Mouse (Mus musculus) MEL (cell line): ENCODE results near the gene Zzz3. TPM values are rescaled to one million over a fixed set of nuclear protein-coding genes. Genes with fewer than 3 reads are reported as not detected.

Source experiments
- DNase-seq: peaks from one replicate; pipeline ENCODE4 v3.0.0; 2011; ENCODE audit warnings: low read depth, low spot score
- H3K27ac ChIP-seq: 2 replicates; pipeline ENCODE4 v1.5.1; 2012; ENCODE audit warnings: low read depth, mild to moderate bottlenecking, control low read depth, low read length, moderate library complexity; ENCODE audit not compliant: control insufficient read depth
- H3K27me3 ChIP-seq, 2 experiments: fragments of 150-350 bp in 1 of 2; sonication (generic) in 1 of 2; 2 replicates each; pipeline ENCODE4 v1.6.1; 2012; ENCODE audit warnings: low read length in 2 of 2, mild to moderate bottlenecking in 2 of 2, improper control_type of control experiment in 1 of 2, moderate library complexity in 1 of 2; ENCODE audit not compliant: insufficient read depth in 2 of 2, control insufficient read depth in 1 of 2
- H3K36me3 ChIP-seq, 2 experiments: 2 replicates each; pipeline ENCODE4 v1.6.1; 2012 to 2014; ENCODE audit warnings: low read length in 2 of 2, improper control_type of control experiment in 1 of 2, inconsistent platforms in 1 of 2, mild to moderate bottlenecking in 1 of 2; ENCODE audit not compliant: insufficient read depth in 2 of 2, control insufficient read depth in 1 of 2
- H3K4me1 ChIP-seq, 2 experiments: fragments of 150-350 bp in 1 of 2; sonication (generic) in 1 of 2; 2 replicates each; pipeline ENCODE4 v1.6.1; 2012; ENCODE audit warnings: low read length in 2 of 2, improper control_type of control experiment in 1 of 2, mild to moderate bottlenecking in 1 of 2; ENCODE audit not compliant: insufficient read depth in 2 of 2, control insufficient read depth in 1 of 2
- H3K4me3 ChIP-seq, 2 experiments: fragments of 150-350 bp in 1 of 2; sonication (generic) in 1 of 2; 2 replicates each; pipeline ENCODE4 v1.5.1; 2012; ENCODE audit warnings: low read depth in 2 of 2, low read length in 2 of 2, mild to moderate bottlenecking in 2 of 2, moderate library complexity in 2 of 2, control low read depth in 1 of 2, improper control_type of control experiment in 1 of 2; ENCODE audit not compliant: control insufficient read depth in 1 of 2, insufficient read depth in 1 of 2
- H3K79me2 ChIP-seq: 2 replicates; pipeline ENCODE4 v1.6.1; 2012; ENCODE audit warnings: mild to moderate bottlenecking, low read length, moderate library complexity; ENCODE audit not compliant: control insufficient read depth, poor library complexity, insufficient read depth
- H3K9ac ChIP-seq: 2 replicates; pipeline ENCODE4 v1.6.1; 2012; ENCODE audit warnings: low read depth, mild to moderate bottlenecking, control low read depth, low read length, moderate library complexity; ENCODE audit not compliant: control insufficient read depth, poor library complexity, severe bottlenecking
- H3K9me3 ChIP-seq: fragments of 150-350 bp; sonication (generic); replicated peaks from 2 replicates; pipeline ENCODE4 v1.6.1; 2012; ENCODE audit warnings: mild to moderate bottlenecking, low read length, improper control_type of control experiment, moderate library complexity; ENCODE audit not compliant: insufficient read depth
- BHLHE40 ChIP-seq: IDR thresholded peaks from 2 replicates; pipeline ENCODE4 v1.6.1; 2012; ENCODE audit warnings: low read depth, mild to moderate bottlenecking, inconsistent platforms, low read length, improper control_type of control experiment, borderline replicate concordance
- CHD1 ChIP-seq: IDR thresholded peaks from 2 replicates; pipeline ENCODE4 v1.6.1; 2012; ENCODE audit warnings: low read depth, mild to moderate bottlenecking, inconsistent platforms, low read length, improper control_type of control experiment
- CTCF ChIP-seq, 3 experiments: IDR thresholded peaks in 2 of 3; conservative IDR thresholded peaks in 1 of 3; 2 replicates each; pipeline ENCODE4 v1.5.1; 2011 to 2012; ENCODE audit warnings: low read length in 3 of 3, low read depth in 2 of 3, mild to moderate bottlenecking in 2 of 3, improper control_type of control experiment in 1 of 3, inconsistent platforms in 1 of 3, mixed read lengths in 1 of 3, moderate library complexity in 1 of 3; ENCODE audit not compliant: control insufficient read depth in 1 of 3, insufficient read depth in 1 of 3, poor library complexity in 1 of 3, severe bottlenecking in 1 of 3
- E2F4 ChIP-seq: IDR thresholded peaks from 2 replicates; pipeline ENCODE4 v1.6.1; 2011; ENCODE audit warnings: low read depth, low read length, improper control_type of control experiment, borderline replicate concordance
- ELF1 ChIP-seq: IDR thresholded peaks from 2 replicates; pipeline ENCODE4 v1.6.1; 2014; ENCODE audit warnings: low read depth, mild to moderate bottlenecking, inconsistent platforms, low read length, improper control_type of control experiment, moderate library complexity
- EP300 ChIP-seq, 2 experiments: IDR thresholded peaks; 2 replicates each; pipeline ENCODE4 v1.6.1; 2011; ENCODE audit warnings: improper control_type of control experiment in 2 of 2, low read length in 2 of 2, low read depth in 1 of 2, mild to moderate bottlenecking in 1 of 2
- ETS1 ChIP-seq: IDR thresholded peaks from 2 replicates; pipeline ENCODE4 v1.6.1; 2012; ENCODE audit warnings: low read depth, mild to moderate bottlenecking, inconsistent platforms, low read length, improper control_type of control experiment, moderate library complexity
- GABPA ChIP-seq: IDR thresholded peaks from 2 replicates; pipeline ENCODE4 v1.6.1; 2012; ENCODE audit warnings: low read depth, mild to moderate bottlenecking, inconsistent platforms, low read length, improper control_type of control experiment, moderate library complexity
- GATA1 ChIP-seq: IDR thresholded peaks from 2 replicates; pipeline ENCODE4 v1.6.1; 2011; ENCODE audit warnings: low read depth, low read length, improper control_type of control experiment
- HCFC1 ChIP-seq: IDR thresholded peaks from 2 replicates; pipeline ENCODE4 v1.6.1; 2012; ENCODE audit warnings: low read depth, mild to moderate bottlenecking, inconsistent platforms, low read length, improper control_type of control experiment, moderate library complexity
- MAFK ChIP-seq: IDR thresholded peaks from 2 replicates; pipeline ENCODE4 v1.6.1; 2011; ENCODE audit warnings: low read depth, mild to moderate bottlenecking, low read length, improper control_type of control experiment, borderline replicate concordance
- MAX ChIP-seq: IDR thresholded peaks from 2 replicates; pipeline ENCODE4 v1.6.1; 2011; ENCODE audit warnings: low read length, improper control_type of control experiment
- MEF2A ChIP-seq: IDR thresholded peaks from 2 replicates; pipeline ENCODE4 v1.6.1; 2014; ENCODE audit warnings: low read depth, mild to moderate bottlenecking, inconsistent platforms, low read length, improper control_type of control experiment; ENCODE audit not compliant: poor library complexity, insufficient replicate concordance, severe bottlenecking; ENCODE audit errors: extremely low read depth
- MXI1 ChIP-seq: IDR thresholded peaks from 2 replicates; pipeline ENCODE4 v1.6.1; 2011; ENCODE audit warnings: mild to moderate bottlenecking, low read depth, low read length, improper control_type of control experiment
- MYB ChIP-seq: IDR thresholded peaks from 2 replicates; pipeline ENCODE4 v1.6.1; 2011; ENCODE audit warnings: mild to moderate bottlenecking, low read depth, low read length, improper control_type of control experiment
- MYC ChIP-seq: IDR thresholded peaks from 2 replicates; pipeline ENCODE4 v1.6.1; 2011; ENCODE audit warnings: low read depth, mild to moderate bottlenecking, low read length, improper control_type of control experiment, moderate library complexity
- POLR2A ChIP-seq, 2 experiments: IDR thresholded peaks; 2 replicates each; pipeline ENCODE4 v1.6.1; 2011 to 2012; ENCODE audit warnings: low read length in 2 of 2, mild to moderate bottlenecking in 2 of 2, control low read depth in 1 of 2, improper control_type of control experiment in 1 of 2, low read depth in 1 of 2, moderate library complexity in 1 of 2; ENCODE audit not compliant: control insufficient read depth in 1 of 2, insufficient read depth in 1 of 2, poor library complexity in 1 of 2
- POLR2AphosphoS2 ChIP-seq: IDR thresholded peaks from 2 replicates; pipeline ENCODE4 v1.6.1; 2011; ENCODE audit warnings: low read length, improper control_type of control experiment
- POLR2AphosphoS5 ChIP-seq: IDR thresholded peaks from 2 replicates; pipeline ENCODE4 v1.6.1; 2012; ENCODE audit warnings: low read depth, borderline replicate concordance, mild to moderate bottlenecking, inconsistent platforms, low read length, moderate library complexity, mixed read lengths
- RAD21 ChIP-seq: IDR thresholded peaks from 2 replicates; pipeline ENCODE4 v1.6.1; 2011; ENCODE audit warnings: mild to moderate bottlenecking, low read depth, low read length, improper control_type of control experiment
- RCOR1 ChIP-seq: IDR thresholded peaks from 2 replicates; pipeline ENCODE4 v1.6.1; 2012; ENCODE audit warnings: low read depth, mild to moderate bottlenecking, inconsistent platforms, low read length, improper control_type of control experiment
- SMC3 ChIP-seq: IDR thresholded peaks from 2 replicates; pipeline ENCODE4 v1.6.1; 2011; ENCODE audit warnings: low read depth, low read length, improper control_type of control experiment
- TAL1 ChIP-seq: IDR thresholded peaks from 2 replicates; pipeline ENCODE4 v1.6.1; 2012; ENCODE audit warnings: mild to moderate bottlenecking, inconsistent platforms, low read length, moderate library complexity, mixed read lengths
- TBP ChIP-seq: IDR thresholded peaks from 2 replicates; pipeline ENCODE4 v1.8.0; 2011; ENCODE audit warnings: low read depth, low read length, improper control_type of control experiment
- UBTF ChIP-seq: IDR thresholded peaks from 2 replicates; pipeline ENCODE4 v1.6.1; 2012; ENCODE audit warnings: low read depth, mild to moderate bottlenecking, inconsistent platforms, low read length, improper control_type of control experiment, moderate library complexity, borderline replicate concordance; ENCODE audit not compliant: insufficient read depth
- USF2 ChIP-seq, 2 experiments: IDR thresholded peaks; 2 replicates each; pipeline ENCODE4 v1.6.1; 2011 to 2012; ENCODE audit warnings: improper control_type of control experiment in 2 of 2, low read length in 2 of 2, borderline replicate concordance in 1 of 2, inconsistent platforms in 1 of 2, low read depth in 1 of 2, mild to moderate bottlenecking in 1 of 2; ENCODE audit not compliant: insufficient read depth in 1 of 2
- ZC3H11A ChIP-seq: IDR thresholded peaks from 2 replicates; pipeline ENCODE4 v1.6.1; 2012; ENCODE audit warnings: low read depth, mild to moderate bottlenecking, inconsistent platforms, low read length, improper control_type of control experiment
- ZKSCAN1 ChIP-seq: IDR thresholded peaks from 2 replicates; pipeline ENCODE4 v1.6.1; 2012; ENCODE audit warnings: low read depth, mild to moderate bottlenecking, inconsistent platforms, low read length, improper control_type of control experiment, moderate library complexity
- ZMIZ1 ChIP-seq: IDR thresholded peaks from 2 replicates; pipeline ENCODE4 v1.6.1; 2012; ENCODE audit warnings: low read depth, mild to moderate bottlenecking, inconsistent platforms, low read length, improper control_type of control experiment, moderate library complexity
- ZNF384 ChIP-seq: IDR thresholded peaks from 2 replicates; pipeline ENCODE4 v1.6.1; 2012; ENCODE audit warnings: low read depth, mild to moderate bottlenecking, inconsistent platforms, low read length, improper control_type of control experiment
- polyA plus RNA-seq, 2 experiments: library from polyadenylated mRNA; stranded (reverse) in 1 of 2; unstranded in 1 of 2; fragments of >175 nt in 1 of 2; fragments of >200 nt in 1 of 2; gene quantifications; 2 replicates each; pipeline versions ENCODE4 v1.2.1 to v1.2.4; 2012; ENCODE audit warnings: low replicate concordance in 2 of 2, low read depth in 1 of 2; ENCODE audit not compliant: insufficient read length in 2 of 2, insufficient read depth in 1 of 2, missing spikeins in 1 of 2
- total RNA-seq: library from RNA; depleted of rRNA; stranded (reverse); fragments of 300-350 nt; gene quantifications from 2 replicates; pipeline ENCODE4 v1.2.3, GENCODE M21; 2012

The Zzz3 gene
- total and polyA plus RNA-seq, 3 experiments = 46.1 to 507 (median 53.7) TPM

DNA sequence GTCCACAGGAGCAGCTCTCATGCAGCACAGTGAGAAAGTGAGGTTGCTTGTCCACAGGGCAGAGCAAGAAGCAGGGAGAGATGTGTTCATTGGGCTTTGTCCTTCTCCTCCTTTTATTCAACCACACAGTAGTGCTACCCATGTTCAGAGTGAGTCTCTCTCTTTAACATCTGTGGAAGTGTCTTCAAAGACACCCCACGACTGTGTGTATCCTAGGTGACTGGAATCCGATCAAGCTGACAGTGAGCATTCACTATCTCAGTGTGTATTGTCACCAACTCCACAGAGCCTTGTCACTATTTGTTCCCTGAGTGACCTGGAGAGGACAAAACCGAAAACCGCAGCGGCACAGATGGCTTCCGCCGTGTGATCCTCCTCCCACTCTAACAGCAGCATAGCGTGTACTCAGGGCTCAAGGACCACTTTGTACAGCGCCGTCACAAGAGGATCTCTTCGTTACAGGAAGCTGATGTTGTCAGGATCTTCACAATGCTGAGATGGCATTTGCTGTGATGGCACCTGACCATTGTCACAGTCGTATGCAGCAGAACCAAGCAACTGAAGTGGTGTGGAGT, 113.2 kb downstream of the Zzz3 start:
- Histone ChIP-seq H3K9ac (no peak overlapping the region), H3K36me3 (no peaks in the 10 kb centered on the region), H3K4me1 (peaks cover 8 to 9% of the 10 kb centered on the region in 2 experiments), H3K27ac (no peak overlapping the region), H3K79me2 (no peaks in the 10 kb centered on the region), H3K9me3 (no peaks in the 10 kb centered on the region), H3K27me3 (no peaks in the 10 kb centered on the region), H3K4me3 (no peak overlapping the region)
- no peak for TF ChIP-seq GABPA
- no peak for TF ChIP-seq ZC3H11A
- TF ChIP-seq ZMIZ1 = no peak
- TF ChIP-seq POLR2A (IDR thresholded peaks at IDR 0.05; ENCODE audit: control insufficient read depth in 1 of 2, insufficient read depth in 1 of 2, low read depth in 1 of 2, low read length in 2 of 2, poor library complexity in 1 of 2) = no peak
- no peak for TF ChIP-seq MYB
- no peak for TF ChIP-seq CTCF (IDR thresholded peaks at IDR 0.05 in 2 of 3, conservative IDR thresholded peaks at IDR 0.05 in 1 of 3; ENCODE audit: control insufficient read depth in 1 of 3, insufficient read depth in 1 of 3, low read depth in 2 of 3, low read length in 3 of 3, poor library complexity in 1 of 3, severe bottlenecking in 1 of 3)
- TF ChIP-seq MYC = no peak
- TF ChIP-seq BHLHE40 = no peak
- TF ChIP-seq E2F4 = no peak
- TF ChIP-seq ELF1 = no peak
- TF ChIP-seq TBP = no peak
- TF ChIP-seq CHD1 = no peak
- no peak for TF ChIP-seq MAX
- TF ChIP-seq POLR2AphosphoS5 = no peak
- TF ChIP-seq RCOR1 = no peak
- TF ChIP-seq ZNF384 = no peak
- no peak for TF ChIP-seq ZKSCAN1
- DNase-seq = no peak

DNA sequence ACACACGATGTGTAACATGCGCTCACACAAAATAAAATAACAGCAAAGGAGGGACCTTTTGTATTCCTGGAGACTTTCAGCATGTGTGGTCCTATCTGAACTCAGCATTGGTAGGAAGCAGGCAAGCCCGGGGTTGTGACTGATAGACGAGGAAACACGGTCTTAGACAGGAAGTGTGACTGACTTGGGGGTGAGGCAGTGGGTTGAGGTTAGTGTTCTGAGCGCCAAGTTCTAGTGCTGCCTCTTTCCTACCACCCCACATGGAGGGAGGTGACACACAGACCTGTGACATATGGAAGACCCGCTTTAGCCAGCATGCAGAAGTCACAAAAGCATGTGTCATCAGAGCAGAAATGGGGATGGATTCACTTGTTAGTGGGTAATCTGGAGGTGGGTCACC, 114.0 kb downstream of the Zzz3 start:
- Histone ChIP-seq H3K4me1 (peaks cover 8 to 9% of the 10 kb centered on the region in 2 experiments), H3K4me3 (no peak overlapping the region), H3K79me2 (no peaks in the 10 kb centered on the region), H3K36me3 (no peaks in the 10 kb centered on the region), H3K9ac (no peak overlapping the region), H3K9me3 (no peaks in the 10 kb centered on the region), H3K27me3 (no peaks in the 10 kb centered on the region), H3K27ac (no peak overlapping the region)
- peak; percentile 49 for DNase-seq
- TF ChIP-seq MEF2A = no peak
- TF ChIP-seq MAX = peak; percentile 16; the same call in 1 of the 2 replicates
- TF ChIP-seq RAD21 = no peak
- no peak for TF ChIP-seq POLR2A (IDR thresholded peaks at IDR 0.05; ENCODE audit: control insufficient read depth in 1 of 2, insufficient read depth in 1 of 2, low read depth in 1 of 2, low read length in 2 of 2, poor library complexity in 1 of 2)
- TF ChIP-seq EP300 (IDR thresholded peaks at IDR 0.05; ENCODE audit: low read depth in 1 of 2, low read length in 2 of 2) = peak in 1 of 2 experiments; percentile 45; a peak in 2 of 4 replicates
- TF ChIP-seq TBP = no peak
- TF ChIP-seq ETS1 = no peak
- TF ChIP-seq CHD1 = no peak
- no peak for TF ChIP-seq GATA1
- TF ChIP-seq MYC = no peak
- TF ChIP-seq ELF1 = no peak
- TF ChIP-seq TAL1 = no peak
- no peak for TF ChIP-seq UBTF
- peak; percentile 19; the same call in 1 of the 2 replicates for TF ChIP-seq MXI1
- TF ChIP-seq BHLHE40 = no peak
- no peak for TF ChIP-seq USF2 (IDR thresholded peaks at IDR 0.05; ENCODE audit: borderline replicate concordance in 1 of 2, insufficient read depth in 1 of 2, low read depth in 1 of 2, low read length in 2 of 2)
- TF ChIP-seq ZNF384 = no peak
- no peak for TF ChIP-seq MAFK
- TF ChIP-seq POLR2AphosphoS2 = no peak
- TF ChIP-seq GABPA = no peak
- no peak for TF ChIP-seq HCFC1
- TF ChIP-seq SMC3 = no peak
